Mouse (Mus musculus): ENCODE measurements around the gene Tango2. TPM values are rescaled to one million over a fixed set of nuclear protein-coding genes. Genes with fewer than 3 reads are reported as not detected.

Tango2 gene
- 52.1 and 54.7 TPM in 2 replicates for polyA plus RNA-seq (2015; fragmentation: Nextera tagmentation; extraction: Ambion mirVana)

- no peaks in the 10 kb centered on the region for H3K36me3 ChIP-seq (ENCODE audit: control insufficient read depth, insufficient read depth)
- H3K27ac ChIP-seq (ENCODE audit: low read length) = no peak within 1 kb of the TSS
- peak within 1 kb of the TSS; percentile 36 for H3K9ac ChIP-seq (ENCODE audit: low read depth, low read length)
- peak; percentile 56 for ATAC-seq (ENCODE audit: low read depth)
- H3K27me3 ChIP-seq (ENCODE audit: control insufficient read depth, insufficient read depth, low read depth, low read length) = peaks cover 55% of the 10 kb centered on the region
- peaks cover 33% of the 10 kb centered on the region for H3K4me1 ChIP-seq (ENCODE audit: control insufficient read depth, low read depth, low read length)
- no peaks in the 10 kb centered on the region for H3K9me3 ChIP-seq (replicated peaks; ENCODE audit: control insufficient read depth, low read length)
- WGBS (ENCODE audit: insufficient replicate concordance) = under 1% methylated on average over 44 of the region's 44 CpGs
- peak within 1 kb of the TSS; percentile 62 for H3K4me3 ChIP-seq (ENCODE audit: low read depth, low read length)
- peak within 1 kb of the TSS; percentile 56 for H3K4me2 ChIP-seq (ENCODE audit: low read depth, low read length)
Observed at GRCm38 (mm10) chr16:18347931-18348600, at the start of gene Tango2, which contains the start of gene Arvcf. Gene Tango2, minus strand, starts transcription at chr16:18348103. Gene Arvcf, plus strand, starts transcription at chr16:18348182.

- H3K9ac ChIP-seq (ENCODE audit: low read depth, low read length) = no peak overlapping the region
Observed at GRCm38 (mm10) chr16:18396791-18397621, 49.1 kb upstream of the Tango2 start.

GRCm38 (mm10) chr16:18396201-18396600 is 48.3 kb upstream of the Tango2 start:
- no peak overlapping the region for H3K4me2 ChIP-seq (ENCODE audit: low read depth, low read length)
- H3K27me3 ChIP-seq (ENCODE audit: control insufficient read depth, insufficient read depth, low read depth, low read length) = no peaks in the 10 kb centered on the region
- no peak for ATAC-seq (ENCODE audit: low read depth)
- H3K9me3 ChIP-seq (replicated peaks; ENCODE audit: control insufficient read depth, low read length) = no peaks in the 10 kb centered on the region
- H3K4me1 ChIP-seq (ENCODE audit: control insufficient read depth, low read depth, low read length) = peaks cover 35% of the 10 kb centered on the region
- no peaks in the 10 kb centered on the region for H3K36me3 ChIP-seq (ENCODE audit: control insufficient read depth, insufficient read depth)
- no peak overlapping the region for H3K9ac ChIP-seq (ENCODE audit: low read depth, low read length)
- 65% methylated on average over 2 of the region's 2 CpGs for WGBS (ENCODE audit: insufficient replicate concordance)
- no peak overlapping the region for H3K4me3 ChIP-seq (ENCODE audit: low read depth, low read length)
- no peak overlapping the region for H3K27ac ChIP-seq (ENCODE audit: low read length)

More at GRCm38 (mm10) chr16:18396791-18397621, 49.1 kb upstream of the Tango2 start:
- Histone ChIP-seq H3K4me1 (ENCODE audit: control insufficient read depth, low read depth, low read length) (peaks cover 27% of the 10 kb centered on the region), H3K27me3 (ENCODE audit: control insufficient read depth, insufficient read depth, low read depth, low read length) (no peaks in the 10 kb centered on the region), H3K4me2 (ENCODE audit: low read depth, low read length) (no peak overlapping the region), H3K36me3 (ENCODE audit: control insufficient read depth, insufficient read depth) (no peaks in the 10 kb centered on the region), H3K27ac (ENCODE audit: low read length) (no peak overlapping the region), H3K4me3 (ENCODE audit: low read depth, low read length) (no peak overlapping the region), H3K9me3 (replicated peaks; ENCODE audit: control insufficient read depth, low read length) (no peaks in the 10 kb centered on the region)
- ATAC-seq (ENCODE audit: low read depth) = no peak
- 82% methylated on average over 27 of the region's 27 CpGs for WGBS (ENCODE audit: insufficient replicate concordance)

GRCm38 (mm10) chr16:18395620-18396036 is 47.7 kb upstream of the Tango2 start:
- H3K9ac ChIP-seq (ENCODE audit: low read depth, low read length) = no peak overlapping the region
- WGBS (ENCODE audit: insufficient replicate concordance) = 68% methylated on average over 6 of the region's 7 CpGs
- H3K27ac ChIP-seq (ENCODE audit: low read length) = no peak overlapping the region

GRCm38 (mm10) chr16:18394777-18395619 is 47.1 kb upstream of the Tango2 start:
- H3K27me3 ChIP-seq (ENCODE audit: control insufficient read depth, insufficient read depth, low read depth, low read length) = no peaks in the 10 kb centered on the region
- WGBS (ENCODE audit: insufficient replicate concordance) = 58% methylated on average over 11 of the region's 11 CpGs
- peaks cover 38% of the 10 kb centered on the region for H3K4me1 ChIP-seq (ENCODE audit: control insufficient read depth, low read depth, low read length)
- ATAC-seq (ENCODE audit: low read depth) = no peak
- H3K27ac ChIP-seq (ENCODE audit: low read length) = no peak overlapping the region
- H3K36me3 ChIP-seq (ENCODE audit: control insufficient read depth, insufficient read depth) = no peaks in the 10 kb centered on the region
- no peak overlapping the region for H3K9ac ChIP-seq (ENCODE audit: low read depth, low read length)
- no peak overlapping the region for H3K4me2 ChIP-seq (ENCODE audit: low read depth, low read length)
- H3K9me3 ChIP-seq (replicated peaks; ENCODE audit: control insufficient read depth, low read length) = no peaks in the 10 kb centered on the region
- no peak overlapping the region for H3K4me3 ChIP-seq (ENCODE audit: low read depth, low read length)

More at GRCm38 (mm10) chr16:18395620-18396036, 47.7 kb upstream of the Tango2 start:
- no peaks in the 10 kb centered on the region for H3K9me3 ChIP-seq (replicated peaks; ENCODE audit: control insufficient read depth, low read length)
- no peaks in the 10 kb centered on the region for H3K36me3 ChIP-seq (ENCODE audit: control insufficient read depth, insufficient read depth)
- no peak overlapping the region for H3K4me2 ChIP-seq (ENCODE audit: low read depth, low read length)
- peaks cover 38% of the 10 kb centered on the region for H3K4me1 ChIP-seq (ENCODE audit: control insufficient read depth, low read depth, low read length)
- ATAC-seq (ENCODE audit: low read depth) = no peak
- H3K4me3 ChIP-seq (ENCODE audit: low read depth, low read length) = no peak overlapping the region
- no peaks in the 10 kb centered on the region for H3K27me3 ChIP-seq (ENCODE audit: control insufficient read depth, insufficient read depth, low read depth, low read length)

- no peak for ATAC-seq (ENCODE audit: low read depth)
- H3K36me3 ChIP-seq (ENCODE audit: control insufficient read depth, insufficient read depth) = no peaks in the 10 kb centered on the region
- no peaks in the 10 kb centered on the region for H3K27me3 ChIP-seq (ENCODE audit: control insufficient read depth, insufficient read depth, low read depth, low read length)
- H3K9me3 ChIP-seq (replicated peaks; ENCODE audit: control insufficient read depth, low read length) = no peaks in the 10 kb centered on the region
- no peak overlapping the region for H3K4me3 ChIP-seq (ENCODE audit: low read depth, low read length)
- H3K27ac ChIP-seq (ENCODE audit: low read length) = no peak overlapping the region
- no peak overlapping the region for H3K4me2 ChIP-seq (ENCODE audit: low read depth, low read length)
- WGBS (ENCODE audit: insufficient replicate concordance) = 61% methylated on average over 3 of the region's 3 CpGs
- no peak overlapping the region for H3K9ac ChIP-seq (ENCODE audit: low read depth, low read length)
- peaks cover 42% of the 10 kb centered on the region for H3K4me1 ChIP-seq (ENCODE audit: control insufficient read depth, low read depth, low read length)
Observed at GRCm38 (mm10) chr16:18394056-18394455, 46.2 kb upstream of the Tango2 start.

GRCm38 (mm10) chr16:18393595-18393994 is 45.7 kb upstream of the Tango2 start:
- Histone ChIP-seq H3K4me1 (ENCODE audit: control insufficient read depth, low read depth, low read length) (peaks cover 47% of the 10 kb centered on the region), H3K4me2 (ENCODE audit: low read depth, low read length) (peak overlapping the region; percentile 93), H3K9me3 (replicated peaks; ENCODE audit: control insufficient read depth, low read length) (no peaks in the 10 kb centered on the region), H3K36me3 (ENCODE audit: control insufficient read depth, insufficient read depth) (no peaks in the 10 kb centered on the region), H3K9ac (ENCODE audit: low read depth, low read length) (peak overlapping the region; percentile 77), H3K27ac (ENCODE audit: low read length) (no peak overlapping the region), H3K4me3 (ENCODE audit: low read depth, low read length) (peak overlapping the region; percentile 78), H3K27me3 (ENCODE audit: control insufficient read depth, insufficient read depth, low read depth, low read length) (no peaks in the 10 kb centered on the region)
- WGBS (ENCODE audit: insufficient replicate concordance) = 36% methylated on average over 5 of the region's 5 CpGs
- ATAC-seq (ENCODE audit: low read depth) = no peak

GRCm38 (mm10) chr16:18392469-18393426 is 44.8 kb upstream of the Tango2 start:
- Histone ChIP-seq H3K27me3 (ENCODE audit: control insufficient read depth, insufficient read depth, low read depth, low read length) (no peaks in the 10 kb centered on the region), H3K27ac (ENCODE audit: low read length) (peak overlapping the region; percentile 66), H3K9me3 (replicated peaks; ENCODE audit: control insufficient read depth, low read length) (no peaks in the 10 kb centered on the region), H3K4me2 (ENCODE audit: low read depth, low read length) (peak overlapping the region; percentile 93), H3K36me3 (ENCODE audit: control insufficient read depth, insufficient read depth) (no peaks in the 10 kb centered on the region), H3K4me3 (ENCODE audit: low read depth, low read length) (peak overlapping the region; percentile 78), H3K4me1 (ENCODE audit: control insufficient read depth, low read depth, low read length) (peaks cover 55% of the 10 kb centered on the region), H3K9ac (ENCODE audit: low read depth, low read length) (peak overlapping the region; percentile 77)
- under 1% methylated on average over 63 of the region's 63 CpGs for WGBS (ENCODE audit: insufficient replicate concordance)
- peak; percentile 90 for ATAC-seq (ENCODE audit: low read depth)

All from liver, embryonic 16.5 days (tissue).